Comparison of ENCODE assay signal across 1 mouse cellular context in genomic region chr7:30593579-30594509, GRCm38 (mm10).
TF ChIP-seq lines count a peak whose summit lies in the region.

No protein-coding gene starts in this region.

TF ChIP-seq in MEL, 35 proteins besides CTCF, POLR2A, EP300 and RAD21:
- TF ChIP-seq E2F4 (IDR thresholded peaks at IDR 0.05; ENCODE audit: borderline replicate concordance, low read depth, low read length), result no peak
- TF ChIP-seq MEF2A (IDR thresholded peaks at IDR 0.05; ENCODE audit: extremely low read depth, insufficient replicate concordance, low read depth, low read length, poor library complexity, severe bottlenecking), result no peak
- TF ChIP-seq ETS1 (IDR thresholded peaks at IDR 0.05; ENCODE audit: low read depth, low read length), result peak; percentile 65
- TF ChIP-seq MAX (IDR thresholded peaks at IDR 0.05; ENCODE audit: low read length), result 0 out of 2 replicates have a peak, but pooled peaks have one; percentile 10
- peak; percentile 51 for TF ChIP-seq SIN3A (IDR thresholded peaks at IDR 0.05; ENCODE audit: low read length)
- peak; percentile 17; the same call in 1 of the 2 replicates for TF ChIP-seq GATA1 (IDR thresholded peaks at IDR 0.05; ENCODE audit: low read depth, low read length)
- TF ChIP-seq BHLHE40 (IDR thresholded peaks at IDR 0.05; ENCODE audit: borderline replicate concordance, low read depth, low read length), result no peak
- TF ChIP-seq MYC (IDR thresholded peaks at IDR 0.05; ENCODE audit: low read depth, low read length), result peak; percentile 60; the same call in 1 of the 2 replicates
- TF ChIP-seq NELFE (IDR thresholded peaks at IDR 0.05; ENCODE audit: low read depth, low read length), result peak; percentile 43; the same call in 1 of the 2 replicates
- TF ChIP-seq MXI1 (IDR thresholded peaks at IDR 0.05; ENCODE audit: low read depth, low read length), result 0 out of 2 replicates have a peak, but pooled peaks have one; percentile 23
- peak; percentile 49; the same call in 1 of the 2 replicates for TF ChIP-seq JUND (IDR thresholded peaks at IDR 0.05; ENCODE audit: low read depth, low read length)
- TF ChIP-seq RCOR1 (IDR thresholded peaks at IDR 0.05; ENCODE audit: low read depth, low read length), result 0 out of 2 replicates have a peak, but pooled peaks have one; percentile 6
